Mouse (Mus musculus) stomach, embryonic 16.5 days (tissue): ENCODE results near the gene Tmem260. TPM values are rescaled to one million over a fixed set of nuclear protein-coding genes. Genes with fewer than 3 reads are reported as not detected.

ENCODE experiments used
- ATAC-seq: fragments of 200-750 bp; cut with Nextera tagmentation; 2 replicates; pipeline ENCODE4 v1.8.0; 2017; ENCODE audit warnings: moderate number of reproducible peaks, moderate TSS enrichment; ENCODE audit not compliant: insufficient read depth, low FRiP score
- H3K27ac ChIP-seq: fragments of 300-500 bp; sonication (generic); 2 replicates; pipeline ENCODE4 v1.5.1; 2014; ENCODE audit warnings: low read length
- H3K27me3 ChIP-seq: fragments of 300-500 bp; sonication (generic); 2 replicates; pipeline ENCODE4 v1.6.1; 2014; ENCODE audit warnings: low read length, control low read depth, mixed read lengths; ENCODE audit not compliant: control insufficient read depth, insufficient read depth
- H3K36me3 ChIP-seq: fragments of 300-500 bp; sonication (generic); 2 replicates; pipeline ENCODE4 v1.6.1; 2014; ENCODE audit warnings: low read length; ENCODE audit not compliant: control insufficient read depth, insufficient read depth
- H3K4me1 ChIP-seq: fragments of 300-500 bp; sonication (generic); 2 replicates; pipeline ENCODE4 v1.6.1; 2014; ENCODE audit warnings: low read length, control low read depth, mixed read lengths; ENCODE audit not compliant: control insufficient read depth, insufficient read depth
- H3K4me2 ChIP-seq: fragments of 300-500 bp; sonication (generic); 2 replicates; pipeline ENCODE4 v1.6.1; 2014; ENCODE audit warnings: low read depth, low read length, mixed read lengths
- H3K4me3 ChIP-seq: fragments of 300-500 bp; sonication (generic); replicated peaks from 2 replicates; pipeline ENCODE4 v1.5.1; 2014; ENCODE audit warnings: mild to moderate bottlenecking, low read length
- H3K9ac ChIP-seq: fragments of 300-500 bp; sonication (generic); 2 replicates; pipeline ENCODE4 v1.6.1; 2014; ENCODE audit warnings: low read length
- H3K9me3 ChIP-seq: fragments of 300-500 bp; sonication (generic); replicated peaks from 2 replicates; pipeline ENCODE4 v1.6.1; 2016; ENCODE audit warnings: low read length, control low read depth; ENCODE audit not compliant: control insufficient read depth
- WGBS: fragments of 180-500 bp; shearing (Covaris S2); extraction: QIAGEN DNeasy Blood & Tissue Kit; methylation state at CpG from one replicate; pipeline ENCODE4 v1.1.7; 2014; 5-methylcytosine and 5-hydroxymethylcytosine counted together
- polyA plus RNA-seq: library from polyadenylated mRNA; unstranded; fragments of >200 nt; fragmentation: Nextera tagmentation; extraction: Ambion mirVana; gene quantifications from 2 replicates; pipeline ENCODE4 v1.2.1, GENCODE M21; 2015

The Tmem260 gene
- polyA plus RNA-seq, 1 experiment from 2014 or later: 19.3 TPM

- Histone ChIP-seq H3K27ac (no peak overlapping the region), H3K4me2 (no peak overlapping the region), H3K36me3 (no peaks in the 10 kb centered on the region), H3K4me1 (no peaks in the 10 kb centered on the region), H3K27me3 (no peaks in the 10 kb centered on the region), H3K9me3 (no peaks in the 10 kb centered on the region), H3K9ac (no peak overlapping the region), H3K4me3 (no peak overlapping the region)
- no peak for ATAC-seq
- WGBS: 80% methylated on average over 2 of the region's 2 CpGs
These were observed 13.9 kb upstream of the Tmem260 start for GRCm38 (mm10) chr14:48431978-48432377.

- no peak overlapping the region for H3K4me2 ChIP-seq
- H3K27ac ChIP-seq: no peak overlapping the region
- peaks cover 6% of the 10 kb centered on the region for H3K4me1 ChIP-seq
- no peak overlapping the region for H3K9ac ChIP-seq
- H3K9me3 ChIP-seq: no peaks in the 10 kb centered on the region
- H3K4me3 ChIP-seq: no peak overlapping the region
- H3K36me3 ChIP-seq: no peaks in the 10 kb centered on the region
- 48% methylated on average over 3 of the region's 3 CpGs for WGBS
- H3K27me3 ChIP-seq: no peaks in the 10 kb centered on the region
- no peak for ATAC-seq
These were observed 2.1 kb upstream of the Tmem260 start for GRCm38 (mm10) chr14:48443796-48444195.

DNA sequence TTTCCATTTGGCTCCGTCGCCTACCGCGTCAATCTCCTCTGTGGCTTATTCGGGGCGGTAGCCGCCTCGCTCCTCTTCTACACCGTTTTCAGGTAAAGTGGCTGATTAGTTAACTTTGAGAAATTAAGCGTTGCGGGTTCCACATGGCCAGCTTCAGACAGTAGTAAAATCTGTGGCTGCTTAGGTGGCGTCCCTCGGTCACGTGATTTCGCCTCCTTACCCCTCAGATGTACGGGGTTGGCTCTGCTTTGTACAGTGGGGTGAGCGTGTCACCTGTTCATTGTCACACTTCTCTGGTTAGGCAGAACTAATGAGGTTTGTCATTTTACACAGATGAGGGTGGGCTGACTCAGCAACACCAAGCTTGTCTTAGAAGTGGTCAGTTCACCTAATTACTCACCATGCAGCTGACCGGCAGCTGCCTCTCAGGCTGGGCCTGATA is 6.1 kb downstream of the Tmem260 start:
- WGBS: 80% methylated on average over 18 of the region's 18 CpGs
- Histone ChIP-seq H3K4me3 (no peak overlapping the region), H3K27ac (no peak overlapping the region), H3K4me2 (no peak overlapping the region), H3K9ac (no peak overlapping the region), H3K9me3 (no peaks in the 10 kb centered on the region), H3K27me3 (no peaks in the 10 kb centered on the region), H3K36me3 (no peaks in the 10 kb centered on the region), H3K4me1 (peaks cover 6% of the 10 kb centered on the region)
- no peak for ATAC-seq

DNA sequence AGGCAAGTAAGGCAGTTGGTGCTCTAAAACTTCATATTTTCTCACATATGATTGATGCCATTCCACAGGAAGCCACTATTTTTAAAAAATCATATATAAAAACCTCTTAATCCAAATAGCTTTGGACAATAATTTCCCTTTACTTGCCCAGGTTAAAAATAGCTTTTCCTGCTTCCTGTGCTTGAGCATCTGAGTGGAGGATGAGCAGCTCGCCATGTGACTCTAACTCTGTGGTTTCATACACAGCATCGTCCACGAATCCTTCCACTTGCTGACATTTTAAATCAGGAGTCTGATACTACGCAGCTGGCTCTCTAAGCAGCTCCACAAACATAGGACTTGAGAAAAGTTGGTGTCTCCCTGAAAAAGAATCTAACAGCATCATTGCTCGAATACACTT is 7.5 kb downstream of the Tmem260 start:
- Histone ChIP-seq H3K4me2 (no peak overlapping the region), H3K27ac (no peak overlapping the region), H3K4me1 (no peaks in the 10 kb centered on the region), H3K9me3 (no peaks in the 10 kb centered on the region), H3K9ac (no peak overlapping the region), H3K36me3 (no peaks in the 10 kb centered on the region), H3K27me3 (no peaks in the 10 kb centered on the region), H3K4me3 (no peak overlapping the region)
- ATAC-seq: no peak
- 59% methylated on average over 5 of the region's 5 CpGs for WGBS

GRCm38 (mm10) chr14:48456305-48457092 is 10.6 kb downstream of the Tmem260 start:
- no peak for ATAC-seq
- 0 out of 2 replicates have a peak, but pooled peaks cover 2% of the 10 kb centered on the region for H3K4me1 ChIP-seq
- WGBS: 75% methylated on average over 12 of the region's 12 CpGs
- H3K27ac ChIP-seq: no peak overlapping the region
- no peak overlapping the region for H3K4me3 ChIP-seq
- no peak overlapping the region for H3K4me2 ChIP-seq
- H3K9ac ChIP-seq: no peak overlapping the region
- H3K36me3 ChIP-seq: no peaks in the 10 kb centered on the region; the same call in 1 of the 2 replicates
- no peaks in the 10 kb centered on the region for H3K9me3 ChIP-seq
- no peaks in the 10 kb centered on the region for H3K27me3 ChIP-seq

DNA sequence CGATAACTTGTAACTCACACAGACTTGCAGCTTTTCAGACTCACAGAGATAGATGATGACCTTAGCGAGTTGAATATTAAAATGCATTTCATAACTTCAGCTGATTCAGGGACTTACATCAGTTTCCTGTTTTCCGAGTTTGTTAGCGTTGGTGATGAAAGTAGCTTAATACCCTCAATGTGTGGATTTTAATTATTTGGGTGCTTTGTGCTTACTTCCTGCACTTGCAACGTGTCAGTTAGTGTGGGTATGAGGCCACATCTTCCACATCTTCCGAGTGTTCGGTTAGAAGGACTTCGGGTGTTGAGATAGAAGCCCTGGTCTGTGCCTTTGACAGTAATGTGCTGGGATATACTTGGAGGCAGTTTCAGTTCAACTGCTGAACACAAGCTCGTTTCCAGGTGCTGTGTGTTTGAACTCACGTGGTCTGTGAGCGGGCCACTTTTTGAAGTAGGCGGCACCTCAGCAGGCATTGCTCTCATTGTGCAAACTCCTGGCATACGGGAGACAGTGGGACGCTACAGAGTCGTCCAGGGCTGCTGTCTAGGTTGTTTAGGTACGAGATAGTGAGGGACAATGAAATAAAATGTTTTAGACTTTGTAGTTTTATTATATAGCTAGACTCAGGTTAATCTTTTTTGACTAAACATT is 11.5 kb downstream of the Tmem260 start:
- 85% methylated on average over 16 of the region's 16 CpGs for WGBS
- Histone ChIP-seq H3K4me2 (no peak overlapping the region), H3K4me3 (no peak overlapping the region), H3K36me3 (no peaks in the 10 kb centered on the region; the same call in 1 of the 2 replicates), H3K27me3 (no peaks in the 10 kb centered on the region), H3K9ac (no peak overlapping the region), H3K4me1 (0 out of 2 replicates have a peak, but pooled peaks cover 2% of the 10 kb centered on the region), H3K9me3 (no peaks in the 10 kb centered on the region), H3K27ac (no peak overlapping the region)
- ATAC-seq: no peak

DNA sequence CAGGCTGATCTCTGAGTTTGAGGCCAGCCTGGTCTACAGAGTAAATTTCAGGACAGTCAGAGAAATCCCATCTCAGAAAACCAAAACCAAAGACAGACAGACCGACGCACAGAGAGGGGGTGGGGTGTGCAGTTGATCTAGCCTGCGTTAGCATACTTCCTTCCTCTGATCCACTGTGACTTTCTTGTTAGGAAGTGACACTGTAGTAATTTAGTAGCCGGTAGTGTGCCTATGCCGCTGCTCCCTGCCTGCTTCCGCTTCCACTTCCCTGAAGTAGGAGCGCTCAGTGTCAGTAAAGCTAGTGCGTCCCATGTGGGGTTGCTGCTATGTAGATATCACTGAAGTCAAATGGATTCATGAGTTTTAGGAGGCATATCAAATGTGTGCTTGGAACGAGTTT is 13.0 kb downstream of the Tmem260 start:
- WGBS: 84% methylated on average over 9 of the region's 9 CpGs
- ATAC-seq: no peak
- H3K36me3 ChIP-seq: no peaks in the 10 kb centered on the region; the same call in 1 of the 2 replicates
- 0 out of 2 replicates have a peak, but pooled peaks cover 2% of the 10 kb centered on the region for H3K4me1 ChIP-seq
- H3K27ac ChIP-seq: no peak overlapping the region
- no peak overlapping the region for H3K4me3 ChIP-seq
- H3K4me2 ChIP-seq: no peak overlapping the region
- H3K9me3 ChIP-seq: no peaks in the 10 kb centered on the region
- H3K9ac ChIP-seq: no peak overlapping the region
- H3K27me3 ChIP-seq: no peaks in the 10 kb centered on the region

- WGBS: 88% methylated on average over 7 of the region's 7 CpGs
- Histone ChIP-seq H3K9ac (no peak overlapping the region), H3K27me3 (no peaks in the 10 kb centered on the region), H3K4me3 (no peak overlapping the region), H3K4me1 (no peaks in the 10 kb centered on the region), H3K9me3 (no peaks in the 10 kb centered on the region), H3K4me2 (no peak overlapping the region), H3K27ac (no peak overlapping the region), H3K36me3 (no peaks in the 10 kb centered on the region)
- no peak for ATAC-seq
These were observed 22.4 kb downstream of the Tmem260 start for GRCm38 (mm10) chr14:48468339-48468738.

GRCm38 (mm10) chr14:48470742-48471487 is 25.0 kb downstream of the Tmem260 start:
- no peaks in the 10 kb centered on the region; the same call in 1 of the 2 replicates for H3K4me1 ChIP-seq
- no peak for ATAC-seq
- H3K9me3 ChIP-seq: no peaks in the 10 kb centered on the region
- H3K27me3 ChIP-seq: no peaks in the 10 kb centered on the region
- H3K27ac ChIP-seq: no peak overlapping the region
- no peaks in the 10 kb centered on the region for H3K36me3 ChIP-seq
- no peak overlapping the region for H3K4me2 ChIP-seq
- H3K4me3 ChIP-seq: no peak overlapping the region
- WGBS: 83% methylated on average over 10 of the region's 10 CpGs
- H3K9ac ChIP-seq: no peak overlapping the region
